Comparison of ENCODE assay signal across 20 mouse cellular contexts in the genomic region with DNA sequence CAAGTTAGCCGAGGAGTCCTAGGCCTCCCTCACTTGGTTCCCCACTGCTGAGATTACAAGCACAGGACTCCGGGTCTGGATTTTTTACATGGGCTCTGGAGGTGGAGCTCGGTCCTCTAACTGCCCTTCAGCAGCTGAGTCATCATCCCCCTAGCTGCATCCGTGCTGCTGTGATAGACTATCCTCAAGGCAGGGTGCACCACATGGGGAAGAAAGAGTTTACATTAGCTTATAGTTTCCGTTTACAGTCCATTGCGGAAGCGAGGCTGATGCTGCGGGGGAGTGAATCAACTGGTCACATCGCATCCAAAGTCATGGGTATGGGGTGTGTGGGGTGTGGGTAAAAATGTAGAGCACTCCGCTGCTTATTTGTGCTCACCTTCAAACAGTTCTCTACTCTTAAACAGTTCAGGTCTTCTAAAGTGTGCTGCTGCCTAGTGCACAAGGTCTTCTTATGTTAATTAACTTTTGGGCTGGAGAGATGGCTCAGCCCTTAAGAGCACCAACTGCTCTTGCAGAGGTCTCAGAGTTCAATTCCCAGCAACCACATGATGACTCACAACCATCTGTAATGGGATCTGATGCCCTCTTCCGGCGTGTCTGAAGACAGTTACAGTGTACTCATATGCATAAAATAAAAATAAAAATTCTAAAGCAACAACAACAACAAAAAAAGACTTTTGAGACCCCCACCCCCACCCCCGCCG. TPM values are rescaled to one million over a fixed set of nuclear protein-coding genes. Genes with fewer than 3 reads are reported as not detected.
"Had no signal": no experiment of that assay in that cellular context is flagged by ENCODE, and none has a peak within 500 bp of the region (broad histone marks: within the 10 kb centered on the region; RNA-seq: fewer than 3 reads in every experiment).

No protein-coding gene starts in this region.

- DNase-seq: kidney, adult 18-20 months; kidney, postnatal 10 days; liver, embryonic 13.5 days; lung, adult 18-20 months; lung, postnatal 36 days; midbrain, embryonic 14.5 days; right cerebral cortex, postnatal 4 days; spleen, adult 18-20 months; thymus, postnatal 4 days had no signal

- H3K27ac ChIP-seq: limb, embryonic 15.5 days; liver, embryonic 13.5 days; neural tube, embryonic 12.5 days; stomach, embryonic 15.5 days had no signal

- ATAC-seq: lung, postnatal 0 days had no signal

- H3K4me1 ChIP-seq: neural tube, embryonic 12.5 days; stomach, embryonic 15.5 days had no signal

- H3K9ac ChIP-seq: limb, embryonic 15.5 days; liver, embryonic 13.5 days; neural tube, embryonic 12.5 days; stomach, embryonic 15.5 days had no signal

- H3K9me3 ChIP-seq: limb, embryonic 15.5 days; liver, embryonic 13.5 days; neural tube, embryonic 12.5 days; stomach, embryonic 15.5 days had no signal

- H3K36me3 ChIP-seq: limb, embryonic 15.5 days; liver, embryonic 13.5 days; neural tube, embryonic 12.5 days; stomach, embryonic 15.5 days had no signal

- H3K4me3 ChIP-seq: limb, embryonic 15.5 days; liver, embryonic 13.5 days; neural tube, embryonic 12.5 days; stomach, embryonic 15.5 days had no signal

RNA-seq across cellular contexts. Expression of gene Gata3, which starts 14.2 kb away (rescaled TPM):
- total RNA-seq: left cerebral cortex, adult 18-20 months had no signal

RNA-seq across cellular contexts. Expression of gene 9230102O04Rik, which starts 14.7 kb away (rescaled TPM):
- total RNA-seq: layer of hippocampus, adult 8-10 months; layer of hippocampus, postnatal 14 days; left cerebral cortex, adult 18-20 months; left cerebral cortex, postnatal 10 days; monocyte, adult 5-6 weeks; neutrophil, adult 5-6 weeks had no signal
- polyA plus RNA-seq: large intestine, adult 2 months; limb, embryonic 15.5 days; liver, embryonic 13.5 days; lung, postnatal 0 days; stomach, embryonic 15.5 days had no signal

RNA-seq across cellular contexts. Expression of gene 4930412O13Rik, which starts 23.0 kb away (rescaled TPM):
- total RNA-seq: layer of hippocampus, adult 8-10 months; layer of hippocampus, postnatal 14 days; left cerebral cortex, adult 18-20 months; left cerebral cortex, postnatal 10 days; monocyte, adult 5-6 weeks; neutrophil, adult 5-6 weeks had no signal
- polyA plus RNA-seq: large intestine, adult 2 months; limb, embryonic 15.5 days; liver, embryonic 13.5 days; lung, postnatal 0 days; stomach, embryonic 15.5 days had no signal
